Mouse (Mus musculus): ENCODE results near the gene Rbfox1. TPM values are rescaled to one million over a fixed set of nuclear protein-coding genes. Genes with fewer than 3 reads are reported as not detected.

Gene Rbfox1
- polyA plus RNA-seq, 1 experiment, result not detected

DNA sequence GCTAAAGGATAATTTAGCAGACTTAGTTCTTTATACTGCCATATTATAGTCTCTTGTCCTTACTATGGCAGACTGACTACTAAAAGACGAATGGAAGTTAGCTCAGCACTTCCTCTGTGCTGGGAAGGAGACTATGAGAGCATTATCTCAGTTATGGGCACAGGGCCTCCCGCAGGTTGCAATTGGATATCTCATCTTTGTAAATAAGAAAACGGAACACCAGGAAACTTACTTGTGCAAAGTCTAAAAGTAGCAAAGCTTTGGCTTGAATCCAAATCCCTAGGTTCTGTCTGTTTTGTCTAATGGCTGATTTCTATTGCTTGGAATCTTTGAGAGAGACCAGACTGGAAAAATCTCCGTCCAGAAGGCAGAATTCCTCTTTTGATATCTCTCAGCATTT, 1207.7 kb downstream of the Rbfox1 start:
- no peak overlapping the region for H3K4me3 ChIP-seq (ENCODE audit: insufficient read depth, low read depth, low read length)
- WGBS, result 77% methylated on average over 4 of the region's 4 CpGs
- no peaks in the 10 kb centered on the region; the same call in 1 of the 2 replicates for H3K4me1 ChIP-seq (ENCODE audit: control insufficient read depth, insufficient read depth, low read length)
- no peak overlapping the region for H3K27ac ChIP-seq (ENCODE audit: insufficient read depth, low read depth, low read length)
- TF ChIP-seq CTCF (IDR thresholded peaks at IDR 0.05; ENCODE audit: insufficient read depth, low read depth, low read length) (no peak), POLR2A (IDR thresholded peaks at IDR 0.05; ENCODE audit: insufficient read depth, low read depth, low read length) (no peak)

DNA sequence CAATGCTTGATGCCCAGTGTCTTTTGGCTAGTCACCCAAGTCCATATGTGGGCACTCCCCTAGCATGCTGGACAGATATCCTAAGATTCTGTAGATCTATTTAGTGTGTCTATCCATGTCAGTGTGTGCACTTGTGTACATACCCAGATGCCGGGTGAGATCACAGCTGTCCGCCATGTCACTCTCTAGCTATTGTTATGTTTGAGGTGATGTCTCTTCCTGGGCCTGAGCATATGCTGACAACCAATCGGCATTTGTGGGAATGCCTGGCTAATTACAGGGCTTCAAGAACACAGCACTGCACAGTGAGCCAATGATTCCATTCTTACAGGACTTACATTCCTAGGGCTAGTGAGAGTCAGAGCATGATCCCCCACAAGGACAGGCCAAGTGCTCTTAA, 1208.5 kb downstream of the Rbfox1 start:
- TF ChIP-seq POLR2A (IDR thresholded peaks at IDR 0.05; ENCODE audit: insufficient read depth, low read depth, low read length) (no peak), CTCF (IDR thresholded peaks at IDR 0.05; ENCODE audit: insufficient read depth, low read depth, low read length) (no peak)
- no peak overlapping the region for H3K4me3 ChIP-seq (ENCODE audit: insufficient read depth, low read depth, low read length)
- no peaks in the 10 kb centered on the region; the same call in 1 of the 2 replicates for H3K4me1 ChIP-seq (ENCODE audit: control insufficient read depth, insufficient read depth, low read length)
- WGBS, result 73% methylated on average over 3 of the region's 3 CpGs
- H3K27ac ChIP-seq (ENCODE audit: insufficient read depth, low read depth, low read length), result no peak overlapping the region

DNA sequence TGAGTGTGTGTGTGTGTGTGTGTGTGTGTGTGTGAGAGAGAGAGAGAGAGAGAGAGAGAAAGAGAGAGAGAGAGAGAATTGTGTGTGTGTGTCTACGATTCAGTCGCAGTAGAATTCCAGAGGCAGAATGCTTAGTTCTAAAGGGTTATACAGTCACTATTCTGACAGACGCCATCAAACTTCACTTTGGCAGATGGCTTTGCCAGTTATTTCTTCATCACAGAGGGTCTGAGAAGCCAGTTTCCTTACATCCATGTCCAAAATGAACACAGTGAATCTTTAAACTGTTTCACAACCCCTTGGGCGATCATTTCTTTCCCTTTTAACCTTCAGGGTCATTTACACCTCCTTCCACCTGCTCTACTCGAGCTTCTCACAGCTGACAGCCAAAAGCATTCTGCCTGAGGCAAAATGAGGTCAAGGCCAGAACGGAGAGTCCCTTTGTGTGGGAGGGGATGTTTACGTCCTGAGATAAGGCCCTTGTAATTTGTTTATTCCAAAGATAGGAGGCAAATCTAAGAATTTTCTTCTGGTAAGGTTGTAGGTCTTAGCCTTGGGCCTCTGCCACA, 1209.1 kb downstream of the Rbfox1 start:
- Histone ChIP-seq H3K27ac (ENCODE audit: insufficient read depth, low read depth, low read length) (no peak overlapping the region), H3K4me3 (ENCODE audit: insufficient read depth, low read depth, low read length) (no peak overlapping the region), H3K4me1 (ENCODE audit: control insufficient read depth, insufficient read depth, low read length) (no peaks in the 10 kb centered on the region)
- WGBS, result 85% methylated on average over 7 of the region's 7 CpGs
- TF ChIP-seq POLR2A (IDR thresholded peaks at IDR 0.05; ENCODE audit: insufficient read depth, low read depth, low read length), result no peak
- no peak for TF ChIP-seq CTCF (IDR thresholded peaks at IDR 0.05; ENCODE audit: insufficient read depth, low read depth, low read length)

DNA sequence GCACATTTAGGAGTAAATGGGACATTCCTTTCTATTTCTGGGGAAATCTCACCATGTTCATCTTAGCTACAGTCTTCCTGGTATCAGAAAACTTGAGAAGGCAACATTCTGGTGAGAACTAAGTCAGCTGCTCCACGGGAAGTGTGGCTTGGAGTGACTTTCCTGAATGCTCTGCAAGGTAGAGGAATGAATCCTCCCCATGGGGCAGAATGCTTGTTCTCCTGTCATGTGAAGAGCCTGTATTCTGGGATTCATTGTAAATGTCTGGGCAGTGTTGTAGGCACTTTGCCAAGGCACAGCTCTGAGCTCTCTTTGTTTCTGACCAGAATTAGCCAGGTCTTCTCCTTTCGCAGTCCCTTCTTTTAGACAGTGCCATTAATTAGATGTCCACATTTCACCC, 1211.9 kb downstream of the Rbfox1 start:
- TF ChIP-seq POLR2A (IDR thresholded peaks at IDR 0.05; ENCODE audit: insufficient read depth, low read depth, low read length), result no peak
- no peak for TF ChIP-seq CTCF (IDR thresholded peaks at IDR 0.05; ENCODE audit: insufficient read depth, low read depth, low read length)
- 62% methylated on average over 2 of the region's 2 CpGs for WGBS

DNA sequence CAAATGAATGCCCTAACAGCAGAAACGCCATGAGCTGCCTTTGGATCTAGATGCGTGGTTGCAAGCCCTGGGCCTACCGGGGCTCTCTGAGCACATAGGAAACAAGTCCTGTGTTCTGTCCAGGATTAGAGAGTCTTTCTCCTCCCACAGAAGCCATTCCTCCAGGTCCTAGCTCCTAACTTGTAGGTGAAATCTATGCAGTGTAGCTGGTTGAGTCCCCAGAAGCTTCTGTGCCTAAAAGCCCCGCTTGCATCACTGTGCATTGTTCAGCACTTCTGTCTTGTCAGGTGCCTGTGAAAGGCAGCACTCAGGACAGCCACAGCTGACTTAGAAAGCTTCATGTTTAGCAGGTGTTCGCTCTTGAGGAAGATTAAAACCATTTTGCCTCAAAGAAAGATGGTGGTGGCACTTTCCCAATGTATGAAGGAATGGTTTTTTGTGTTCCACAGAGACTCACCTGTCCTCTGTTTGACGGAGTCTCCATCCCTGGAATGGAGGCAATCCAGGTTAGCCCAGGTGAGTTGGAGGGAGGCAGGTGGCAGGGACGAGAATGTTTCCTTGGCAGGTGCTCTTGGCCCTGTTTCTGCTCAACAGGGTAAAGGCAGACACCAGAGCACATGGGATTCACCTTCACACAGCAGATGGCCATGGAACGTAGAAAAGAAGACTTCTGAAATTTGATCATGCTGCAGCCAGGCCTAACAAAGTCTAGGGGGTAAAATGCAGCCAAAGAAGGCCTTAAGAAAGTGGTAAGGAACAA, 1213.0 kb downstream of the Rbfox1 start:
- TF ChIP-seq CTCF (IDR thresholded peaks at IDR 0.05; ENCODE audit: insufficient read depth, low read depth, low read length) (no peak), POLR2A (IDR thresholded peaks at IDR 0.05; ENCODE audit: insufficient read depth, low read depth, low read length) (no peak)
- WGBS, result 97% methylated on average over 8 of the region's 8 CpGs
- Histone ChIP-seq H3K4me1 (ENCODE audit: control insufficient read depth, insufficient read depth, low read length) (peaks cover 3% of the 10 kb centered on the region), H3K4me3 (ENCODE audit: insufficient read depth, low read depth, low read length) (no peak overlapping the region), H3K27ac (ENCODE audit: insufficient read depth, low read depth, low read length) (no peak overlapping the region)

More for the DNA sequence above, 1211.9 kb downstream of the Rbfox1 start:
- H3K4me3 ChIP-seq (ENCODE audit: insufficient read depth, low read depth, low read length), result no peak overlapping the region
- no peak overlapping the region for H3K27ac ChIP-seq (ENCODE audit: insufficient read depth, low read depth, low read length)
- H3K4me1 ChIP-seq (ENCODE audit: control insufficient read depth, insufficient read depth, low read length), result peaks cover 3% of the 10 kb centered on the region

DNA sequence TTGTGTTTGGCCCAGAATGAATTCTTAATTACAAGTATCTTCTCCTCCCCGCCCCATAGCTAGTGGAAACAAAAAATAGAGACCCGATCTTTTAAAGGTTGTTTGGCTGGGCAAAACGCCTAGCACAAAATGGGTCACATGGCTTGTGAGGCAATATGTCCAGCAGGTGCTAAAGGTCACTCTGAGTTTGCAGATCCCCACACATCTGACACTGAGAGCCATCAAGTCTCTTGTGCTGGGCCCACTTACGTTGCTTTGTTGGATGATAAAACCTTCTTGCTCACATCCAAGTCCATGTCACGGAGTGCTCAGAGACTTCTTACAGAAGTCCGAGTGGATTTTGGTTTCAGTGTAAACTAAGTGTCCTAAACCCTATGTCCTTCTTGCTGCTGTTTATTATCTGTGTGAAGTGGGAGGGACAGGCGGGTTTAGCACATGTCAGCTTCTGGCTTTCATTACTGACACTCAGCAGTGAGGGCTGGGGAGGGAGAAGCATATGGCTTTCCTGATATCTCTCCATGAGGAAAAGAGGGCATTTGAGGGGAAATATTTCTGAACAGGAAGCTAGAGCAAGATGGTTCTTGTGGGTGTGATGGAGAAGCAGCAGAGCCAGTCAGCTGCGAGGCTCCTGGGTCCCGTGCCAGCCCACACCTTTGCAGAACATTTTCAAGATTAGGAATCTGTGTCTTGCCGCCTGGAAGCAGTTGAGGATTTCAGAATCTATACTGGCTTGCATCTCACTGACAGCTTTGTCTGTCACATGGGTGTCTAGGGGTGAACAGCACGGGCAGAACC, 1214.5 kb downstream of the Rbfox1 start:
- Histone ChIP-seq H3K4me1 (ENCODE audit: control insufficient read depth, insufficient read depth, low read length) (peaks cover 3% of the 10 kb centered on the region), H3K27ac (ENCODE audit: insufficient read depth, low read depth, low read length) (no peak overlapping the region), H3K4me3 (ENCODE audit: insufficient read depth, low read depth, low read length) (no peak overlapping the region)
- no peak for TF ChIP-seq POLR2A (IDR thresholded peaks at IDR 0.05; ENCODE audit: insufficient read depth, low read depth, low read length)
- no peak for TF ChIP-seq CTCF (IDR thresholded peaks at IDR 0.05; ENCODE audit: insufficient read depth, low read depth, low read length)
- WGBS, result 61% methylated on average over 11 of the region's 11 CpGs

DNA sequence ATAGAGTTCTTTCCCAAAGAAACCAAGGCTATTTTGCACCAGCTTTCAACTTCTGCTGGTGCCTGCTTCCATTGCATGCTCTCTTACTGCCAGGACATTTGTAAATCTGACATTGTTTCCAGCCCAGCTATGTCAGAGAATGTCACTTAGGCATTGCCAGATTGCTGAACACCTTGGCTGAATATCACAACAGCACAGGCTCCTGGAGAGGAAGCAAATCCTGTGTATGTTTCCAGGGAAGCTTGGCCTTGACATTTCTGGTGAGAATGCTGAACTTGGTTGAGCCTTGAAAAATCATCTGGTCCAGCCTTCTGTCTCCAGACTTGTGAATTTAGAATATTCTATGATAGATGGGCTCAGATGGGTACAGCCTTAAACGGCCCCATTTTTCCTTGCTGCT, 1217.3 kb downstream of the Rbfox1 start:
- H3K4me3 ChIP-seq (ENCODE audit: insufficient read depth, low read depth, low read length), result no peak overlapping the region
- H3K27ac ChIP-seq (ENCODE audit: insufficient read depth, low read depth, low read length), result no peak overlapping the region
- 84% methylated on average over 1 of the region's 1 CpGs for WGBS
- H3K4me1 ChIP-seq (ENCODE audit: control insufficient read depth, insufficient read depth, low read length), result peaks cover 5% of the 10 kb centered on the region
- TF ChIP-seq CTCF (IDR thresholded peaks at IDR 0.05; ENCODE audit: insufficient read depth, low read depth, low read length) (no peak), POLR2A (IDR thresholded peaks at IDR 0.05; ENCODE audit: insufficient read depth, low read depth, low read length) (no peak)

DNA sequence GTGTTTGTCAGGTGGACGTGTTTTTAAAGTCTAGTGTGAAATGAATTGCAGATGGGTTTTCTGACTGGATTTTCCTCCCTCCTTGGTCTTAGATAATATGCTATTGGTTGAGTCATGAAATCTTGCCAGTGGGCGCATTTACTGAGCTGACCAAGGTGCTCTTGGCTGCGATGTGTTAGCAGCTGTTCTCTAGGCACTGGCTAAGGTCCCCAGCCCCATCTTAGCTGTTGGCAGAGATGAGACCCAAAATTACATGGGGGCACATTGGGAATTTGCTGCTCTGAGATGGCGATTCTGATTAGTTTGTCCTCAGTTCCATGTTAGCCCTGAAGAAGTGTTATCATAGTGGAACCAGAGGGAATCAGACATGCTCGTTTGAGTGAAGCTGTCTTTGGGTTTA, 1218.1 kb downstream of the Rbfox1 start:
- no peak overlapping the region for H3K27ac ChIP-seq (ENCODE audit: insufficient read depth, low read depth, low read length)

More for the DNA sequence above, 1218.1 kb downstream of the Rbfox1 start:
- Histone ChIP-seq H3K4me3 (ENCODE audit: insufficient read depth, low read depth, low read length) (no peak overlapping the region), H3K4me1 (ENCODE audit: control insufficient read depth, insufficient read depth, low read length) (peaks cover 5% of the 10 kb centered on the region)
- 75% methylated on average over 5 of the region's 5 CpGs for WGBS
- TF ChIP-seq POLR2A (IDR thresholded peaks at IDR 0.05; ENCODE audit: insufficient read depth, low read depth, low read length), result no peak
- no peak for TF ChIP-seq CTCF (IDR thresholded peaks at IDR 0.05; ENCODE audit: insufficient read depth, low read depth, low read length)

Data from olfactory bulb, adult 2 months (tissue).